Mouse (Mus musculus) CH12.LX (cell line): Measurements from ENCODE around the gene Wdr91. TPM values are rescaled to one million over a fixed set of nuclear protein-coding genes. Genes with fewer than 3 reads are reported as not detected.

ENCODE experiments used
- DNase-seq: peaks from one replicate; pipeline ENCODE4 v3.0.0-alpha.2; 2013; ENCODE audit errors: extremely low read depth
- H3K27ac ChIP-seq: 2 replicates; pipeline ENCODE4 v1.5.1; 2012; ENCODE audit warnings: low read depth, mild to moderate bottlenecking, control low read depth, moderate library complexity; ENCODE audit not compliant: insufficient read depth
- H3K27me3 ChIP-seq: replicated peaks from 2 replicates; pipeline ENCODE3; 2012; ENCODE audit warnings: inconsistent platforms
- H3K36me3 ChIP-seq, 2 experiments: replicated peaks in 1 of 2; 2 replicates each; pipeline versions ENCODE3 to v1.6.1; 2012; ENCODE audit warnings: inconsistent platforms in 1 of 2, low read length in 1 of 2, mild to moderate bottlenecking in 1 of 2, mixed read lengths in 1 of 2, moderate library complexity in 1 of 2; ENCODE audit not compliant: control insufficient read depth in 1 of 2, insufficient read depth in 1 of 2
- H3K4me1 ChIP-seq, 2 experiments: 2 replicates each; pipeline ENCODE4 v1.6.1; 2012; ENCODE audit warnings: inconsistent platforms in 1 of 2, moderate library complexity in 1 of 2; ENCODE audit not compliant: insufficient read depth in 2 of 2, control insufficient read depth in 1 of 2
- H3K4me2 ChIP-seq: 2 replicates; pipeline ENCODE4 v1.6.1; 2012; ENCODE audit warnings: low read depth, mild to moderate bottlenecking, control low read depth; ENCODE audit not compliant: poor library complexity, insufficient read depth, severe bottlenecking
- H3K4me3 ChIP-seq, 3 experiments: fragments of 150-350 bp in 1 of 3; sonication (generic) in 1 of 3; replicated peaks in 1 of 3; 2 replicates each; pipeline versions ENCODE3 to v1.5.1; 2011 to 2012; ENCODE audit warnings: low read depth in 2 of 3, low read length in 2 of 3, mild to moderate bottlenecking in 2 of 3, moderate library complexity in 2 of 3, control low read depth in 1 of 3, improper control_type of control experiment in 1 of 3, inconsistent platforms in 1 of 3, mixed read lengths in 1 of 3; ENCODE audit not compliant: poor library complexity in 1 of 3
- H3K79me2 ChIP-seq: replicated peaks from 2 replicates; pipeline ENCODE4 v1.6.1; 2012; ENCODE audit warnings: mild to moderate bottlenecking, moderate library complexity; ENCODE audit not compliant: control insufficient read depth, poor library complexity, insufficient read depth, severe bottlenecking; ENCODE audit errors: extremely low read depth
- H3K9ac ChIP-seq: 2 replicates; pipeline ENCODE4 v1.6.1; 2012; ENCODE audit warnings: low read depth, mild to moderate bottlenecking, control low read depth, moderate library complexity; ENCODE audit not compliant: insufficient read depth
- H3K9me3 ChIP-seq: replicated peaks from 2 replicates; pipeline ENCODE3; 2012; ENCODE audit warnings: low read length, inconsistent platforms, mixed read lengths
- CHD1 ChIP-seq: IDR thresholded peaks from 2 replicates; pipeline ENCODE4 v1.6.1; 2012; ENCODE audit warnings: low read depth, low read length, improper control_type of control experiment, inconsistent platforms
- CHD2 ChIP-seq: IDR thresholded peaks from 2 replicates; pipeline ENCODE4 v1.6.1; 2011; ENCODE audit warnings: low read length, improper control_type of control experiment
- CTCF ChIP-seq, 2 experiments: IDR thresholded peaks in 1 of 2; conservative IDR thresholded peaks in 1 of 2; 2 replicates each; pipeline ENCODE4 v1.5.1; 2011 to 2012; ENCODE audit warnings: low read depth in 2 of 2, low read length in 2 of 2, improper control_type of control experiment in 1 of 2, inconsistent platforms in 1 of 2, mild to moderate bottlenecking in 1 of 2, moderate library complexity in 1 of 2
- ELF1 ChIP-seq: IDR thresholded peaks from 2 replicates; pipeline ENCODE4 v1.6.1; 2014; ENCODE audit warnings: low read depth, mild to moderate bottlenecking, inconsistent platforms, low read length, improper control_type of control experiment
- GABPA ChIP-seq: IDR thresholded peaks from 2 replicates; pipeline ENCODE4 v1.6.1; 2012; ENCODE audit warnings: low read depth, low read length, improper control_type of control experiment, inconsistent platforms; ENCODE audit not compliant: insufficient replicate concordance
- HCFC1 ChIP-seq: IDR thresholded peaks from 2 replicates; pipeline ENCODE4 v1.6.1; 2012; ENCODE audit warnings: low read depth, mild to moderate bottlenecking, inconsistent platforms, low read length, improper control_type of control experiment
- IRF4 ChIP-seq: IDR thresholded peaks from 2 replicates; pipeline ENCODE4 v1.6.1; 2014; ENCODE audit warnings: low read depth, mild to moderate bottlenecking, inconsistent platforms, low read length, improper control_type of control experiment
- JUN ChIP-seq: IDR thresholded peaks from 2 replicates; pipeline ENCODE4 v1.6.1; 2011; ENCODE audit warnings: low read depth, mild to moderate bottlenecking, low read length, improper control_type of control experiment, moderate library complexity; ENCODE audit not compliant: insufficient read depth
- MAFK ChIP-seq: IDR thresholded peaks from 2 replicates; pipeline ENCODE4 v1.6.1; 2011; ENCODE audit warnings: low read length, improper control_type of control experiment; ENCODE audit not compliant: insufficient replicate concordance
- MAX ChIP-seq: IDR thresholded peaks from 2 replicates; pipeline ENCODE4 v1.6.1; 2011; ENCODE audit warnings: low read length, improper control_type of control experiment
- MEF2A ChIP-seq: IDR thresholded peaks from 2 replicates; pipeline ENCODE4 v1.6.1; 2014; ENCODE audit warnings: low read depth, mild to moderate bottlenecking, inconsistent platforms, low read length, improper control_type of control experiment, borderline replicate concordance
- MXI1 ChIP-seq: IDR thresholded peaks from 2 replicates; pipeline ENCODE4 v1.6.1; 2011; ENCODE audit warnings: mild to moderate bottlenecking, low read depth, low read length, improper control_type of control experiment
- MYC ChIP-seq: IDR thresholded peaks from 2 replicates; pipeline ENCODE4 v1.6.1; 2011; ENCODE audit warnings: low read depth, mild to moderate bottlenecking, improper control_type of control experiment, low read length
- PAX5 ChIP-seq: IDR thresholded peaks from 2 replicates; pipeline ENCODE4 v1.6.1; 2012; ENCODE audit warnings: low read length, inconsistent platforms, mixed read lengths
- POLR2AphosphoS2 ChIP-seq: IDR thresholded peaks from 2 replicates; pipeline ENCODE4 v1.6.1; 2011; ENCODE audit warnings: low read depth, low read length, improper control_type of control experiment
- SIN3A ChIP-seq: IDR thresholded peaks from 2 replicates; pipeline ENCODE4 v1.6.1; 2012; ENCODE audit warnings: low read length, improper control_type of control experiment, inconsistent platforms
- TCF12 ChIP-seq: IDR thresholded peaks from 2 replicates; pipeline ENCODE4 v1.6.1; 2014; ENCODE audit warnings: low read depth, mild to moderate bottlenecking, inconsistent platforms, low read length, improper control_type of control experiment
- USF2 ChIP-seq: conservative IDR thresholded peaks from 2 replicates; pipeline ENCODE4 v1.6.1; 2011; ENCODE audit warnings: low read depth, low read length, improper control_type of control experiment
- ZC3H11A ChIP-seq: IDR thresholded peaks from 2 replicates; pipeline ENCODE4 v1.6.1; 2012; ENCODE audit warnings: low read depth, mild to moderate bottlenecking, inconsistent platforms, low read length, improper control_type of control experiment
- ZKSCAN1 ChIP-seq: IDR thresholded peaks from 2 replicates; pipeline ENCODE4 v1.6.1; 2012; ENCODE audit warnings: low read depth, inconsistent platforms, low read length, improper control_type of control experiment, borderline replicate concordance
- ZMIZ1 ChIP-seq: IDR thresholded peaks from 2 replicates; pipeline ENCODE4 v1.6.1; 2012; ENCODE audit warnings: low read depth, mild to moderate bottlenecking, inconsistent platforms, low read length, improper control_type of control experiment
- ZNF384 ChIP-seq: IDR thresholded peaks from 2 replicates; pipeline ENCODE4 v1.6.1; 2012; ENCODE audit warnings: low read depth, low read length, improper control_type of control experiment, inconsistent platforms
- dilution Hi-C: fragments of 300-500 bp; cut with MboI; formaldehyde crosslinking; loops from 2 replicates; pipeline ENCODE4 v1.14.3; 2020; ENCODE audit warnings: low sequenced_read_pairs; ENCODE audit not compliant: extremely low pct_unique_long_range_greater_than_20kb, extremely low pct_ligation_motif_present
- in situ Hi-C: fragments of 300-500 bp; cut with MboI; formaldehyde crosslinking; loops from 3 replicates; pipeline ENCODE4 v1.14.3; 2019; ENCODE audit warnings: low sequenced_read_pairs, low pct_ligation_motif_present, low pct_unique_long_range_greater_than_20kb, mixed read lengths
- polyA plus RNA-seq: library from polyadenylated mRNA; unstranded; fragments of >175 nt; gene quantifications from 2 replicates; pipeline ENCODE4 v1.2.1, GENCODE M21; 2012; ENCODE audit warnings: low read depth; ENCODE audit not compliant: insufficient read length
- total RNA-seq, 2 experiments: library from RNA; depleted of rRNA; stranded (reverse); fragments of 300-350 nt in 1 of 2; fragments of >200 nt in 1 of 2; gene quantifications; 2 replicates each; pipeline ENCODE4 v1.2.3; 2012 to 2014

Wdr91 gene
- total and polyA plus RNA-seq, 3 experiments = 10.6 to 26.5 (median 19.2) TPM

DNA sequence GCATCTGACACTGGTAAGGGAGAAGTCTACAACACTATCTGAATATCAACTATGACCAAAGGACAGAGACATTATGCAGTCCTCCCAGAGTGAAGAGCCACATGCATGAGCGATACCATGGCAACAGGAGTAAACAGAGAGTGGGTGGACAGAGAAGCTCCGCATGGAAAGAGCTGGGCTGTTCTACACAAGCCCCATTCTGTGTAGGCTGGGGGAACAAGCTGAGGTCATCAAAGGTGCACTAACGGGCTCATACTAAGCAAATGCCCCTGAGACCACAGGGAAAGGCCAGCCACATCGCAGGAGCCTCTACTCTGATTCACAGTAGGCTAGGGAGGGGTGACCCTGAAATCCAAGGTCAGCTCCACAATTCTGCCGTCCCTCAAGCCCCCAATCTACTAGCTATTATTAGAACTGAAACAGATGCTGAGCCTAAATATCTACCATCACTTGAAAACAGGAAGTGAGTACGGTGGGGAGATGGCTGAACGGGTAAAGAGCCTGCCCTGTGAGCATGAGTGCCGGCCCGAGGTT, 8.7 kb downstream of the Wdr91 start (continued):
- TF ChIP-seq ZKSCAN1 = no peak
- no peak for TF ChIP-seq JUN
- TF ChIP-seq TCF12 = no peak
- no peak for TF ChIP-seq MAFK
- TF ChIP-seq GABPA = no peak
- no peak for TF ChIP-seq HCFC1
- TF ChIP-seq PAX5 = no peak
- TF ChIP-seq MXI1 = peak; percentile 71
- TF ChIP-seq POLR2AphosphoS2 = no peak
- TF ChIP-seq MYC = peak; percentile 18
- no peak for TF ChIP-seq CHD1
- no peak for TF ChIP-seq ZNF384
- no peak for TF ChIP-seq ZMIZ1
- no peak for TF ChIP-seq MAX
- no peak for TF ChIP-seq CTCF (conservative IDR thresholded peaks at IDR 0.05 in 1 of 2, IDR thresholded peaks at IDR 0.05 in 1 of 2; ENCODE audit: low read depth in 2 of 2, low read length in 2 of 2)
- TF ChIP-seq ZC3H11A = no peak
- peak; percentile 49; the same call in 1 of the 2 replicates for TF ChIP-seq ELF1

DNA sequence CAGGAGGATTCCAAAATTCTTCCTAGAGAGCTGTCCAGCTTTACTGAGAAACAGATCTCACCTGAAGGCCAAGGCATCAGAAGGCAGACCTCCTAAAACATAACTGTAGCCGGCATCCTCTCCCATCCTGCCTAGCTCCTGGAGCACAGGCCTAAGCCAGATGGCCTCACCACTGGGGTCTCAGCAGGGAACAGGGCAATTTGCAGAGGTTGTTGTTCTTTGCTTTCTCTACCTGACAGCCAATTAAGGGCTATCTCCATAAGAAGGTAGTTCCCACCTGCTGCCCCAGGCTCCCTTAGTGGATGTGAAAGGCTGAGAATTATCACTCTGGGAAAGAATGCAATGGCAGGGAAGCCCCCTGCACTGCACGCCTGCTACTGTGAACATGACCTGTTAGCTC, 9.7 kb downstream of the Wdr91 start:
- in situ Hi-C loops = no loop called here
- Histone ChIP-seq H3K4me2 (no peak overlapping the region), H3K27me3 (no peaks in the 10 kb centered on the region), H3K4me3 (no peak overlapping the region), H3K27ac (no peak overlapping the region), H3K9ac (no peak overlapping the region), H3K79me2 (no peaks in the 10 kb centered on the region), H3K4me1 (peaks cover 10 to 31% of the 10 kb centered on the region in 2 experiments), H3K9me3 (no peaks in the 10 kb centered on the region), H3K36me3 (peaks cover 37 to 93% of the 10 kb centered on the region in 2 experiments)
- no peak for DNase-seq
- TF ChIP-seq SIN3A (no peak), USF2 (no peak), GABPA (no peak), CHD1 (no peak), CHD2 (no peak), MEF2A (no peak), IRF4 (no peak)
- dilution Hi-C loops = no loop called here
